7 mouse cellular contexts compared by ENCODE assay signal in genomic region chr1:165633345-165633744, GRCm38 (mm10). TPM values are rescaled to one million over a fixed set of nuclear protein-coding genes. Genes with fewer than 3 reads are reported as not detected.
DNase-seq lines count a peak whose midpoint lies in the region; ATAC-seq and TF ChIP-seq lines count a peak whose summit lies in the region.

No protein-coding gene starts in this region.

- no peak overlapping the region for H3K27ac ChIP-seq in liver, embryonic 11.5 days (ENCODE audit: low read depth, low read length)
- 0 out of 2 replicates have a peak overlapping the region, but pooled peaks have one; percentile 3 for H3K27ac ChIP-seq in embryonic fibroblast, embryonic 13.5 days (ENCODE audit: insufficient read depth, low read length)
- H3K27ac ChIP-seq in limb, embryonic 10.5 days: peak overlapping the region; percentile 97
- peak overlapping the region; percentile 98 for H3K27ac ChIP-seq in neural tube, embryonic 15.5 days (replicated peaks)

- no peak for ATAC-seq in liver, embryonic 11.5 days (replicated peaks; ENCODE audit: low FRiP score)
- no peak for ATAC-seq in neural tube, embryonic 15.5 days (ENCODE audit: low FRiP score)

- peaks cover 39% of the 10 kb centered on the region for H3K4me1 ChIP-seq in liver, embryonic 11.5 days (replicated peaks; ENCODE audit: control insufficient read depth, insufficient read depth, low read length)
- H3K4me1 ChIP-seq in embryonic fibroblast, embryonic 13.5 days (ENCODE audit: control insufficient read depth, insufficient read depth, low read length): peaks cover 7% of the 10 kb centered on the region; the same call in 1 of the 2 replicates
- peaks cover 49% of the 10 kb centered on the region for H3K4me1 ChIP-seq in limb, embryonic 10.5 days
- H3K4me1 ChIP-seq in neural tube, embryonic 15.5 days: peaks cover 51% of the 10 kb centered on the region

- peak overlapping the region; percentile 61 for H3K4me3 ChIP-seq in liver, embryonic 11.5 days (ENCODE audit: low read depth, low read length)
- H3K4me3 ChIP-seq in embryonic fibroblast, embryonic 13.5 days (ENCODE audit: insufficient read depth, low read length): peak overlapping the region; percentile 87
- peak overlapping the region; percentile 86 for H3K4me3 ChIP-seq in limb, embryonic 10.5 days
- peak overlapping the region; percentile 86 for H3K4me3 ChIP-seq in neural tube, embryonic 15.5 days (replicated peaks)

- 15% methylated on average over 12 of the region's 12 CpGs for WGBS in liver, embryonic 11.5 days
- 4% methylated on average over 12 of the region's 12 CpGs for WGBS in limb, embryonic 10.5 days
- WGBS in neural tube, embryonic 15.5 days: 3% methylated on average over 12 of the region's 12 CpGs

- DNase-seq in liver, embryonic 11.5 days (ENCODE audit: low spot score): no peak
- no peak for DNase-seq in liver
- no peak for DNase-seq in limb, embryonic 10.5 days (ENCODE audit: low spot score)
- no peak for DNase-seq in urinary bladder, postnatal 25 days (ENCODE audit: low spot score)
- DNase-seq in cerebellum, adult 9-11 months: no peak

- no peaks in the 10 kb centered on the region for H3K36me3 ChIP-seq in liver, embryonic 11.5 days (ENCODE audit: control insufficient read depth, insufficient read depth, low read length)
- peaks cover 6% of the 10 kb centered on the region; the same call in 1 of the 2 replicates for H3K36me3 ChIP-seq in limb, embryonic 10.5 days
- H3K36me3 ChIP-seq in neural tube, embryonic 15.5 days: no peaks in the 10 kb centered on the region

- H3K9ac ChIP-seq in liver, embryonic 11.5 days (ENCODE audit: low read depth, low read length): peak overlapping the region; percentile 61
- H3K9ac ChIP-seq in neural tube, embryonic 15.5 days (replicated peaks): peak overlapping the region; percentile 91

- peak overlapping the region; percentile 66 for H3K4me2 ChIP-seq in liver, embryonic 11.5 days
- H3K4me2 ChIP-seq in neural tube, embryonic 15.5 days: peak overlapping the region; percentile 77

- TF ChIP-seq POLR2A in embryonic fibroblast, embryonic 13.5 days (IDR thresholded peaks at IDR 0.05; ENCODE audit: low read depth, low read length): no peak

- TF ChIP-seq CTCF in embryonic fibroblast, embryonic 13.5 days (IDR thresholded peaks at IDR 0.05; ENCODE audit: borderline replicate concordance, insufficient read depth, low read length): no peak

- no peaks in the 10 kb centered on the region for H3K9me3 ChIP-seq in liver, embryonic 11.5 days (ENCODE audit: control insufficient read depth, low read length)
- H3K9me3 ChIP-seq in limb, embryonic 10.5 days (replicated peaks): no peaks in the 10 kb centered on the region
- no peaks in the 10 kb centered on the region for H3K9me3 ChIP-seq in neural tube, embryonic 15.5 days (replicated peaks)

- H3K27me3 ChIP-seq in liver, embryonic 11.5 days (replicated peaks; ENCODE audit: control insufficient read depth, insufficient read depth, low read length): no peaks in the 10 kb centered on the region
- H3K27me3 ChIP-seq in limb, embryonic 10.5 days (ENCODE audit: low read depth, poor library complexity, severe bottlenecking): no peaks in the 10 kb centered on the region
- no peaks in the 10 kb centered on the region for H3K27me3 ChIP-seq in neural tube, embryonic 15.5 days (replicated peaks)

RNA-seq across cellular contexts. Expression of gene Mpzl1, which starts 1.0 kb away (rescaled TPM):
- polyA plus RNA-seq in liver, embryonic 11.5 days (2014; fragmentation: Nextera tagmentation; extraction: Ambion mirVana): 85.7 and 89.5 TPM in 2 replicates
- polyA plus RNA-seq in embryonic fibroblast, embryonic 13.5 days (2011; ENCODE audit: insufficient read length, low read depth, missing spikeins): 65.4 and 89.6 TPM in 2 replicates
- 141 and 148 TPM in 2 replicates for polyA plus RNA-seq in limb, embryonic 10.5 days (2016; fragmentation: Nextera tagmentation; extraction: Ambion mirVana)
- 159 and 163 TPM in 2 replicates for polyA plus RNA-seq in neural tube, embryonic 15.5 days (2015; fragmentation: Nextera tagmentation; extraction: Ambion mirVana)
